Mouse (Mus musculus) limb, embryonic 12.5 days (tissue): ENCODE results near the gene Slc41a2. TPM values are rescaled to one million over a fixed set of nuclear protein-coding genes. Genes with fewer than 3 reads are reported as not detected.

ENCODE experiments used
- ATAC-seq: fragments of 200-750 bp; cut with Nextera tagmentation; 2 replicates; pipeline ENCODE4 v1.8.0; 2017; ENCODE audit warnings: low read depth, moderate TSS enrichment; ENCODE audit not compliant: insufficient number of reproducible peaks, insufficient read depth, low FRiP score, low TSS enrichment
- H3K27ac ChIP-seq: fragments of 300-500 bp; sonication (generic); 2 replicates; pipeline ENCODE4 v1.5.1; 2016; ENCODE audit warnings: mild to moderate bottlenecking, moderate library complexity
- H3K27me3 ChIP-seq: fragments of 300-500 bp; sonication (generic); 2 replicates; pipeline ENCODE4 v1.6.1; 2016; ENCODE audit warnings: mild to moderate bottlenecking, moderate library complexity
- H3K36me3 ChIP-seq: fragments of 300-500 bp; sonication (generic); 2 replicates; pipeline ENCODE4 v1.6.1; 2016; ENCODE audit warnings: mild to moderate bottlenecking, moderate library complexity
- H3K4me1 ChIP-seq: fragments of 300-500 bp; sonication (generic); replicated peaks from 2 replicates; pipeline ENCODE4 v1.6.1; 2016
- H3K4me2 ChIP-seq: fragments of 300-500 bp; sonication (generic); 2 replicates; pipeline ENCODE4 v1.6.1; 2016; ENCODE audit warnings: mild to moderate bottlenecking, moderate library complexity
- H3K4me3 ChIP-seq: fragments of 300-500 bp; sonication (generic); replicated peaks from 2 replicates; pipeline ENCODE4 v1.5.1; 2016; ENCODE audit warnings: mild to moderate bottlenecking
- H3K9ac ChIP-seq: fragments of 300-500 bp; sonication (generic); replicated peaks from 2 replicates; pipeline ENCODE4 v1.6.1; 2016; ENCODE audit warnings: mild to moderate bottlenecking, moderate library complexity
- H3K9me3 ChIP-seq: fragments of 300-500 bp; sonication (generic); 2 replicates; pipeline ENCODE4 v1.6.1; 2016; ENCODE audit warnings: mild to moderate bottlenecking, moderate library complexity
- WGBS: fragments of 180-500 bp; shearing (Covaris S2); methylation state at CpG from one replicate; pipeline ENCODE4 v1.1.7; 2016; 5-methylcytosine and 5-hydroxymethylcytosine counted together
- polyA plus RNA-seq: library from polyadenylated mRNA; unstranded; fragments of >200 nt; fragmentation: Nextera tagmentation; extraction: Ambion mirVana; gene quantifications from 2 replicates; pipeline ENCODE4 v1.2.1, GENCODE M21; 2016

Gene Slc41a2
- polyA plus RNA-seq, 1 experiment from 2014 or later, result 0.44 TPM

- H3K4me1 ChIP-seq, result 0 out of 2 replicates have a peak, but pooled peaks cover 2% of the 10 kb centered on the region
- H3K9ac ChIP-seq, result no peak overlapping the region
- no peak overlapping the region for H3K4me3 ChIP-seq
- no peaks in the 10 kb centered on the region for H3K36me3 ChIP-seq
- no peak for ATAC-seq
- H3K4me2 ChIP-seq, result no peak overlapping the region
- H3K27me3 ChIP-seq, result no peaks in the 10 kb centered on the region
- WGBS, result 92% methylated on average over 2 of the region's 2 CpGs
- H3K27ac ChIP-seq, result no peak overlapping the region
- no peaks in the 10 kb centered on the region for H3K9me3 ChIP-seq
Measured at GRCm38 (mm10) chr10:83350689-83351088, 13.0 kb upstream of the Slc41a2 start.

- WGBS, result 33% methylated on average over 7 of the region's 7 CpGs
- H3K4me3 ChIP-seq, result no peak overlapping the region
- no peak overlapping the region for H3K9ac ChIP-seq
- no peak overlapping the region for H3K27ac ChIP-seq
- 0 out of 2 replicates have a peak, but pooled peaks cover 7% of the 10 kb centered on the region for H3K27me3 ChIP-seq
- no peak overlapping the region for H3K4me2 ChIP-seq
- no peaks in the 10 kb centered on the region for H3K36me3 ChIP-seq
- H3K9me3 ChIP-seq, result no peaks in the 10 kb centered on the region
- ATAC-seq, result no peak
- H3K4me1 ChIP-seq, result no peaks in the 10 kb centered on the region
Measured at GRCm38 (mm10) chr10:83347494-83347893, 9.8 kb upstream of the Slc41a2 start.

GRCm38 (mm10) chr10:83346359-83346736, 8.7 kb upstream of the Slc41a2 start:
- no peak overlapping the region for H3K4me2 ChIP-seq
- H3K27ac ChIP-seq, result no peak overlapping the region
- 80% methylated on average over 5 of the region's 5 CpGs for WGBS
- no peaks in the 10 kb centered on the region for H3K4me1 ChIP-seq
- ATAC-seq, result no peak
- H3K36me3 ChIP-seq, result no peaks in the 10 kb centered on the region
- peaks cover 9% of the 10 kb centered on the region; the same call in 1 of the 2 replicates for H3K27me3 ChIP-seq
- no peak overlapping the region for H3K9ac ChIP-seq
- no peaks in the 10 kb centered on the region for H3K9me3 ChIP-seq
- H3K4me3 ChIP-seq, result no peak overlapping the region

GRCm38 (mm10) chr10:83345693-83346358, 8.1 kb upstream of the Slc41a2 start:
- no peak for ATAC-seq
- Histone ChIP-seq H3K9ac (no peak overlapping the region), H3K27me3 (peaks cover 9% of the 10 kb centered on the region; the same call in 1 of the 2 replicates), H3K4me3 (no peak overlapping the region), H3K27ac (no peak overlapping the region), H3K4me2 (no peak overlapping the region), H3K9me3 (no peaks in the 10 kb centered on the region), H3K36me3 (no peaks in the 10 kb centered on the region), H3K4me1 (no peaks in the 10 kb centered on the region)
- WGBS, result 48% methylated on average over 7 of the region's 7 CpGs

GRCm38 (mm10) chr10:83343828-83344685, 6.4 kb upstream of the Slc41a2 start:
- Histone ChIP-seq H3K36me3 (no peaks in the 10 kb centered on the region), H3K9me3 (no peaks in the 10 kb centered on the region), H3K4me1 (no peaks in the 10 kb centered on the region), H3K9ac (no peak overlapping the region), H3K27me3 (peaks cover 22% of the 10 kb centered on the region), H3K27ac (no peak overlapping the region), H3K4me2 (no peak overlapping the region), H3K4me3 (no peak overlapping the region)
- ATAC-seq, result no peak
- WGBS, result 63% methylated on average over 2 of the region's 2 CpGs

- Histone ChIP-seq H3K27me3 (peaks cover 27% of the 10 kb centered on the region), H3K9me3 (no peaks in the 10 kb centered on the region), H3K4me1 (no peaks in the 10 kb centered on the region), H3K4me2 (no peak overlapping the region), H3K27ac (no peak overlapping the region), H3K4me3 (no peak overlapping the region), H3K36me3 (no peaks in the 10 kb centered on the region), H3K9ac (no peak overlapping the region)
- no peak for ATAC-seq
- 91% methylated on average over 5 of the region's 5 CpGs for WGBS
Measured at GRCm38 (mm10) chr10:83343171-83343570, 5.5 kb upstream of the Slc41a2 start.

- peaks cover 44% of the 10 kb centered on the region for H3K27me3 ChIP-seq
- WGBS, result 21% methylated on average over 2 of the region's 2 CpGs
- no peak overlapping the region for H3K4me3 ChIP-seq
- ATAC-seq, result no peak
- no peak overlapping the region for H3K4me2 ChIP-seq
- no peak overlapping the region for H3K27ac ChIP-seq
- H3K36me3 ChIP-seq, result no peaks in the 10 kb centered on the region
- H3K4me1 ChIP-seq, result no peaks in the 10 kb centered on the region
- no peak overlapping the region for H3K9ac ChIP-seq
- H3K9me3 ChIP-seq, result no peaks in the 10 kb centered on the region
Measured at GRCm38 (mm10) chr10:83341226-83341625, 3.5 kb upstream of the Slc41a2 start.

- peak overlapping the region; percentile 94 for H3K4me2 ChIP-seq
- whole genome bisulfite sequencing, result 46% methylated on average over 8 of the region's 9 CpGs
- no peak for ATAC-seq
- peaks cover 64% of the 10 kb centered on the region for H3K27me3 ChIP-seq
- no peaks in the 10 kb centered on the region for H3K36me3 ChIP-seq
- peak overlapping the region; percentile 74 for H3K9ac ChIP-seq
- no peaks in the 10 kb centered on the region for H3K9me3 ChIP-seq
- no peak overlapping the region for H3K27ac ChIP-seq
- H3K4me1 ChIP-seq, result no peaks in the 10 kb centered on the region
- peak overlapping the region; percentile 67 for H3K4me3 ChIP-seq
Measured at GRCm38 (mm10) chr10:83337971-83338598, 403 bp upstream of the Slc41a2 start.

GRCm38 (mm10) chr10:83336336-83336735, 1.3 kb downstream of the Slc41a2 start:
- WGBS, result 39% methylated on average over 7 of the region's 7 CpGs
- Histone ChIP-seq H3K27me3 (peaks cover 73% of the 10 kb centered on the region), H3K9me3 (no peaks in the 10 kb centered on the region), H3K27ac (no peak overlapping the region), H3K9ac (no peak overlapping the region), H3K36me3 (no peaks in the 10 kb centered on the region), H3K4me2 (no peak overlapping the region), H3K4me1 (no peaks in the 10 kb centered on the region), H3K4me3 (no peak overlapping the region)
- ATAC-seq, result no peak

GRCm38 (mm10) chr10:83332581-83332980, 5.1 kb downstream of the Slc41a2 start:
- Histone ChIP-seq H3K4me1 (no peaks in the 10 kb centered on the region), H3K9ac (0 out of 2 replicates have a peak overlapping the region, but pooled peaks have one; percentile 9), H3K4me3 (no peak overlapping the region), H3K4me2 (no peak overlapping the region), H3K9me3 (no peaks in the 10 kb centered on the region), H3K27ac (no peak overlapping the region), H3K27me3 (peaks cover 49% of the 10 kb centered on the region), H3K36me3 (no peaks in the 10 kb centered on the region)
- no peak for ATAC-seq
- WGBS, result 90% methylated on average over 11 of the region's 11 CpGs

GRCm38 (mm10) chr10:83331811-83332210, 5.9 kb downstream of the Slc41a2 start:
- H3K4me2 ChIP-seq, result no peak overlapping the region
- WGBS, result 90% methylated on average over 5 of the region's 5 CpGs
- peaks cover 43% of the 10 kb centered on the region for H3K27me3 ChIP-seq
- no peaks in the 10 kb centered on the region for H3K4me1 ChIP-seq
- no peak overlapping the region for H3K9ac ChIP-seq
- no peak overlapping the region for H3K4me3 ChIP-seq
- no peaks in the 10 kb centered on the region for H3K9me3 ChIP-seq
- H3K27ac ChIP-seq, result no peak overlapping the region
- H3K36me3 ChIP-seq, result no peaks in the 10 kb centered on the region
- no peak for ATAC-seq
